Mouse (Mus musculus) lung, postnatal 36 days (tissue): ENCODE measurements around the gene Kcna2.

Source experiments
- DNase-seq: peaks from one replicate; pipeline ENCODE4 v3.0.0; 2022; ENCODE audit warnings: mixed read lengths

The Kcna2 gene

DNA sequence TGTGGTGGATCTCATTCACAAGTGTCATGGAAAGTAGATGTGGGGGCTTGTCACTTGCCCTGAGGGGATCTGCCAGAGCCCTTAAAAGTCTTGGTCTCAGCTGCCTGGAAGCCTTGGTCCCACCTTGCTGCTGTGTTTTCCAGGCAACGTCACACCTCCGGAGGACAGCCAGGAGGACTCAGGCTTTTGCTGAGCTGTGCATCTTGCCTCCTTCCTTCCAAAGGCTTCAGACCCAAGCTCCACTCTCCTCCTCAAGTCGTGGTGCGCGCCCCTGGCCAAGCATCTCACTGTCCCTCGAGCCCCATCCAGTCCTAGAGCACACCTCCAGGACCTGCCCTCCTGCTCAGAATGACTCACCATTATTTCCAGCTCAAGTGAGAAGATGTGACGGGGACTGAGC is 2.1 kb downstream of the Kcna2 start:
- DNase-seq: no peak

DNA sequence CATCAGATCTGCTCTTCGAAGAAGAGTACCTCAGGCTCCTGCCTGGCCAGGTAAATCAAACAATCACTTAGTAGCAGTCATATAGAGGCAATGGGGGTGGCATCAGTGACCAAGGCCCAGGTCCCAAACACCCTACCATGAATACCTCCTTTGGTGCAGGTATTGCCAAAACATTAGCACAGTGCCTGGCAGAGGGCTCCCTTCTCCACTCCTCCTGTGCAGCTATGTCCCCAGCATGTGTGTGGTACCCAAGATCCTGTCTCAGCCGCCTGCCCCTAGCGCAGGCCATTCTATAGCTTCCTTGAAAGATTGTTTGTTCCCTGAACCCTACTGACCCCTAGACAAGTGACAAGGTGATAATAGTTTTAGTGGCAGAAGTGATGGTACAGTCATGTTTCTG is 2.5 kb downstream of the Kcna2 start:
- no peak for DNase-seq

DNA sequence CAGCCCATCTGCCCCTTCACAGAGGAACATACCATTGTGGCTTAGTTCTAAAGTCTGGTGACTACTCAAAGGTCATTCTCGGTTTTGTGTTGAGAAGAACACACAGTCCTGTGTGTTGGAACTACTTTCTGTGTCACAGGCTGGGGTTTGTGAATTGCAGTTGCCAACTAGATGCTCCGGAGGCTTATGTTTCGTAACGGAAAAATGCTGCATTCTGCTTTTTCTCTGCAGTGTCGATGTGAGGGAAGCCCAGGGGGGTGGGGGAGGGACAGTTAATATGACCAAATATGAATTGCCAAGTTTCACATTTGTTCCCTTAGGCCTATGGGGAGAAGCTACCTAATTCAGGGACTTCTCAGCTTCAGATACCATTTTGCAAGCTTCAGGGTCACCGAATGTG is 5.0 kb downstream of the Kcna2 start:
- DNase-seq: no peak

DNA sequence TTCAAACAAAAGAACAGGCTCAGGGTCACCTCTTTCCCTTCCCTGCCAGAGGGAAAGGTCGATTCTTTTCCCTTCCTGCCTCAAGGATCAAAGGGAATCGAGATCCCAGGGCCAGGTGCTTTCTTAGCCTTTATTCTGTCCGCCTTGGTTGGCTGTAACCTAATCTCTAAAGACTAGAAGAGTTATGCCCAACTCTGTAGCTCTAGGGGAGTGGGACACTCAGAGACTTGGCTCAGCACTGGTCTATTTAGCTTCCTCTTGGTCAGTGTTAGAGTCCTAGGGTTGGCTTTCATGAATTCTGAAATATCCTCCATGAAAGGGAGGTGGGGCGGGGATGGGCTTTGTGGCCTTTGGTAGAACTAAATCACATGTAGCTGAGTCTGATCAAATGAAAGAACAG is 11.6 kb downstream of the Kcna2 start:
- DNase-seq: no peak

DNA sequence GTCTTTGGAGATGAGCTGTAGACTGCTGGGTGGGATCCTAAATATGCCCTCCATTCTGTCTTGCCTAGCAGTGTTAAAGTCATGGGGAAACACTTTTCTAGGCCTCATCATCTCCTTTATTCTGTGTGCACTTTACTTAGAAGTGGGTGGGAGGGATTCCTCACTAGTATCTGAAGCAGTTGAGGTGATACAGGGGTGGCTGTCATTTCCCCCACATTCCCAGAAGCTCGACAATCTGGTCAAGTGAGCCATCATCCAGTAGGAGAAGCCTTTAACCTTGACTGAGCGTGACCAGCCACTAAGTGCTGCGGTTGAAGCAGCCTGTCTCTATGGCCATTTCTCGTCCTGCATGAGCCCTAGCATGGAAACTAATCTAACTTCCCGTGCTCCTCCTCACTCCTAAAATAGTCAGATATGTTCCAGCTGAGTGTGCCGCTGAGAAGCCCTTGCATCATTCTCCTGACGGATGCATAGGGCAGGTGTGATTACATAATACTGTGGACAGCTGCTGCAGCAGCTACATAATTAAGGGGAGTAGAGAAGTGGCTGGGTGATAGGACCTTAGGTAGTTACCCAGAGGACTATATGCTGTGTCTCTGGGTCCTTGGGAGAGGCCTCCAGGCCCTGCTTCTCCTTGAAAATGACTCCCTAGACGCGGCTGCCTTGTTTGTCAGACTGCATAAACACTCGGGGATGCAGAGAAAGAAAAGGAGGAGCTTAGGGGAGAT is 12.2 kb downstream of the Kcna2 start:
- DNase-seq: no peak

DNA sequence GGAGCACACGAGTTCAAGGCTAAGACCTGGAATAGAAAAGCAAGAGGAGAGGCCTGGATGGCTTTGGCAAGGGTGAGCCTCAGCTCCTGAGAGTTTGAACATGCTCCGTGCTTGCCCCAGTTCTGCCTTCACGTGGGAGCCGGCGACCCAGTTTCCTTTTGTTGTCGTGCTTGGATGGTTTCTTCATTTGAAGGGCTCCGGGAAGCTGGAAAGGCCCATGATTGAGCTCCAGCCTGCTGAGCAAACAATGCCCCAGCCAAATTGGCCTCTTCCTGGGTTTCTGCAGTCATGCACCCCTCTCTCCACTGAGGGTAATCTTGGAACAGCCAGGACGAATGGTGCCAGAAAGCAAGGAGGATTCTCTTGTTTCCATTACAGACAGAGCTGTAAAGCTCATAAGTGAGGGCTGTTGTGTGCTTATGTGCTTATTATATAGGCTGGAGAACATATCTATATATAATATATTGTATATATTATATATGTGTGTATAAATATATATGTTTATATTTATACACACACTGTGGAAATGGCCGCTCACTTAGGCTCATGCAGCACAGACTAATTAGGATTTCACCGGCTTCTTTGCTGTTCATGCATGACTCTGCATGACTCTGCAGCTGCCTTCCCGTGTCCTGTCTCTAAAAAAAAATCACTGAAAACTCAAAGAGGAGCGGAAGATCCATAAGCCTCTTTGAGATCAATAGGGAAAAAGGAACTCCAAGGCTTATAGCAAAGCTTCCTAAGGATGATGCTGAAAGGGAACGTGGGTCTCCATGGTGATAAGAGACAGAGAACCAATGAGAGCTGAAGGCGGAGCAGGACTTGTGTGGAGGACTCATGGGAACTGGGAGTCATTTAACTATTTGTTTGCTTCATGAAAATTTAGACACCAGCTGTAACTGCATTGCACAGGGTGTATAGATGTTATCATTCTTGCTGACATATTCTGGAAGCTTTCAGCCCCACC is 13.1 kb downstream of the Kcna2 start:
- peak; percentile 34 for DNase-seq

DNA sequence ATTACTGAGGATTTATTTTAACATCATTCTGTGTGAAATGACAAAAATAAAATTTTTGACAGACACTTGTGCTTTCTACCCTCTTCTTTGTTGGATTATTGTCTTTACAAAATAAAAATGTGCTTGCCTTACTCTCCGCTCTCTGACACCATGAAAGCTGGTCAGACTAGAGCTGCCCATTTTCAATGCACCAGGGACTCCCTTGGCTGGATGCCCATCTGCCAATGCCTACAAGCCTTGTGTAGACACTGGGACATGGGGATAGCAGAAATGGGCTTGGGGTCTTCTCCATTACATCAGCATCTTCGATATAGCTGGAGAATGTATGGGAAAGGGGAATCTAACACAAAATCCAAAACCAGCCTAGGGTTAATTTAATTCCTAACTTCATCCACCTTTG is 14.0 kb downstream of the Kcna2 start:
- no peak for DNase-seq

DNA sequence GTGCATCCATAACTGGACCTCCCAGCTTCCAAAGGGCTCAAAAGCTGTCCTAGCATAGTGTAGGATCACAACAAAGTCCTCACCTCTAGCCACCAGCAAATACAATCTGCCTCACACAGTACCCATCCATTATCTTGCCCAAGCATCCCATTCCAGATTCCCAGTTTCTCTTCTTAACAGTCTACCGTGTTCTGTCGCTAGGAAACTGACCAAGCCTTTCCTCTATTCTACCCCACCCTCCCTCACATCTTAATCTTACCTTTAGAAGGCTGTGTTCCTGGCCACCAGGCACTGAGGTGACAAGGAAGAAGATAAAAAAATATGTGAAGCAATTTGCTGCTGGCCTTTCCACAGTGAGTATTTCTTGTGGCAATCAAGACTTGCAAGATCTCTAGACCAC is 14.8 kb downstream of the Kcna2 start:
- DNase-seq: no peak

DNA sequence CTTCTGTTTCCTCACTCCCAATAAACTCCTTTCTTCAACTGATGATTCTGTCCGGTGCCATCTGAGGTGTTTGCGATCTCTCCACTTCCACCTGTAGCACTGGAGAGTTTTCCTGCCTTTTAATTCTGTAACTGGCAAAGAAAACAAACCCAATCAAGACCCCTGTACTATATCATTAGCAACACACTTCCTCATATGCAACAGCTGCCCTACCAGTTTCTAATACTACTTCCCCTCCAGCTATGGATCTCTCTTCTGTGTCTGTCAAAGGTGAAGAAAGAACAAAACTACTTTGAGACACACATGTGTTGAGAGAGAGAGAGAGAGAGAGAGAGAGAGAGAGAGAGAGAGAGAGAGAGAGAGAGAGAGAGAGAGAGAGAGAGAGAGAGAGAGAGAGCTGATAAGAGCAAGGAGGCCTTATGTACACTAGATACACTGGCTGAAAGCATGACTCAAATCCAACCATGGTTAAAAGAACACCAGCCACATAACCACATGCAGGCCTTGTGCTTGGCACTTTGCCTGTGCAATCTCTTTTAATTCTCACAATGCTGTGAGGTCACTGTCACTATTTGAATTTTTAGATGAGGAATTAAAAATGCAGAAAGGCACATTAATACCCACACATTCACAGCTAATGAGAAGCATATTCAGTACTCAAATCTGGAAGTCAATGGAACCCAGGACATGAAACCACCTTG is 19.1 kb downstream of the Kcna2 start:
- no peak for DNase-seq

DNA sequence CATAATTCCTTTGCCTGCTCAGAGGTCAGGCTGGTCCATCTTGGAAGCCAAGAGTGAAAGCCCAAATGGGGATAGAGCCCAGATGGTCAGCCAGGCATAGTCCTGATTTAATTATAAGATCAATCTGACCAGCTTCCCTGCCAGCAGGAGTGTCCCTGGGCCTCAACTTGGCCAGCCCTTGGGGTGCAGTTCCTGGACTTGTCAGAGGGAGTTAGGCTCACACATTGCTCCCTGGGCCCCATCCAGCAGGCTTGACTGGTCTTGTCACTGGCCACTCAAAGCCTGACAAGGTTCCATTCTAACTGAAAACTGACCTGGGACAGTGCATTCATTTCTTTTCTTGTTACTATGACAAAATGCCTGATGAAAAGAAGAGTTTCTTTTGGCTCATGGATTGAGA is 21.4 kb downstream of the Kcna2 start:
- DNase-seq: peak; percentile 66

DNA sequence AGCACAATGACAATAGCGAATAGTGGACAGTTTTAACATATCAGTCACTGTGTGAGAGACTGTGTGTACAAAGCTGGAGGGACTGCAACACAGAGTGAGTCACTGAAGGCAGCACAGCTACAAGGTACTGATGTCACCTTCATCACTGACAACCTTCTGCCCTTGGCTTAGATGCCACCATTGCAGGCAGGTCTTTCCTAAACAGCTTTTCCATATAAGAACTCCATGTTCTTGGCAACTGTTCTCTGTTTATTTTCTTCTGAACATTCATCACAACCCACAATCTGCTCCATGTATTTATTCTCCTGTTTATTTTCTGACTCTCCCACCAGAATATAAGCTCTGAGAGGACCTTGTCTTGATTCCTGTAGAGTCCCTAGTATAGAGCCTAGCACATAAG is 26.7 kb downstream of the Kcna2 start:
- DNase-seq: peak; percentile 27

DNA sequence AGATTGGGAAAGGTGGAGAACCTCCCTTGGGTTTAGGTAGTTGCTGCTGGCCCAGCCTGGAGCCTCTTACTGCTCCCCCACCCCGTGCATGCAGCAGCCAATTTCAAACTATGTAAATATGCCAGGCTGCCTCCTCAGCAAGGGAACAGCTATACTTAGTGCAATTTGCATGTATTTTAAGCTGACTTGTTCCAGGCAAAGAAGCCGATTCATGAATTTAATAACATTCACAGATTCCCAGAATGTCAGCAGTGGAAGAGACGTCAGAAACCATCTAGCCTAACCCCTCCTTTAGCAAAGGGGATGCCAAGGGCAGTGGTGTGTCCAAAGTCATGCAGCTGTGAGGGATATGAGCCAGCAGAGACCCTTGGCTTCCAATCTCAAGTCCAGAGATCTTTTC is 27.5 kb downstream of the Kcna2 start:
- peak; percentile 28 for DNase-seq

DNA sequence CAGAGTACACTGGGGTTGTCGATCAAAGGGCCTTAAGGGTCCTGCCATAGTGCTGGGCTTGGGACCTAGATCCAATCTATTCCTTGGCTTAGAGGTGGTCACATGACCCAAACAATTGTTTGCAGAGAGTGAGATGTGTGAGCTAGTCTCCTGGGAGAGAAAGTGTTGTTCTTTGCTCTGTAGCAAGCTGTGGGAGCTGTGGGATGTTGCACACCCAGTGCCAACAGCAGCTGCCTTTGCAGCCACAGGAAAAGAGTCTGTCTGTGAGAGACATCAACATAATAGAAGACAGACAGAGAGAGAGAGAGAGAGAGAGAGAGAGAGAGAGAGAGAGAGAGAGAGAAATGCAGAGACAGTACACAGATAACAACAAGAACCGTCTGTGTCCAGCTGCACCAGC is 28.3 kb downstream of the Kcna2 start:
- DNase-seq: no peak

DNA sequence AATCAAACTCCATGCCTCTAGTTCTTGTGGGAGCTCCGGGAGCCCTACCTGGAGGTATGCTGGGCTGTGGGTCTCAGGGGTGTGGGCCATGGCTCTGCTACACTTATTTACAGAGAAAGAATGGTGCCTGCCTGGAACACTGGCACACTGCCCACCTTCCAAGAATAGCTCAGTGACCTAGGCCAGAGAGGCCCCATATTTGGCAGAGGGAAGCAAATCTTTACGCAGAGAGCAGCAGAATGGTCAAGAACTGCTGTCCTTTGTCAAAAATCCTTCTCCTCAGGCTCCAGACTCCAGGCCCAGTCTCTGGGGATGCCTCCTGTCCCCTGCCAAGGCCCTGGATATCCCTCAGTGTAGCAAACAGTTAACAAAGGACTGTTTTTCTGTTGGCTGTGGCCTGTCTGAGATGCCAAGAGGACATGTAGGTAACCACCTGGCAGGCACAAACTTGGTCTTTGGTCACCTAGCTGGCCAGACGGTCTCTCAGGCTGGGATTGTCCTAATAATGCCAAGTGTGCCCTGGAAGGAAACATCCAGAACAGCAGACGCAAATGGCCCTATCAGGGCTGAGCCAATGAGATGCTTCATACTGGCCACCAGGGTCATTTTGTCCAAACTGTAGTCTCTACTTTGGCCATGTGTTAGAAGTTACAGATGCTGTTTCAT is 29.8 kb downstream of the Kcna2 start:
- peak; percentile 51 for DNase-seq

DNA sequence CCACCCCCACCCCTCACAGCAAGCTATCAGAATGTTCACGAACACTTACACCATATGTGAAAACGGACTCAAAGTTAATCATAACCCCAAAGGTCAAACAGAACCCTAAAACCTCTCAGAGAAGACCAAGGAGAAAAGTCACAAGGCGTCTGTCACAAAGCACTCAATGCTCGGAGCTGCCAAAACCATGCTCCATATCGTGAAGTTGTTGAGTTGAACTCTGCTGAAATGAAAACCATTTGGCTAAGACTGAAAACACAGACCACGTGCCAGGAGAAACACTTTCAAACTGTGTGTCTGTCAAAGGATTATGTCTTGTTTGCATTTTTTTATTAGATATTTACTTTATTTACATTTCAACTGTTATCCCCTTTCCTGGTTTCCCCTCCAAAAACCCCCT is 30.9 kb downstream of the Kcna2 start:
- DNase-seq: no peak

DNA sequence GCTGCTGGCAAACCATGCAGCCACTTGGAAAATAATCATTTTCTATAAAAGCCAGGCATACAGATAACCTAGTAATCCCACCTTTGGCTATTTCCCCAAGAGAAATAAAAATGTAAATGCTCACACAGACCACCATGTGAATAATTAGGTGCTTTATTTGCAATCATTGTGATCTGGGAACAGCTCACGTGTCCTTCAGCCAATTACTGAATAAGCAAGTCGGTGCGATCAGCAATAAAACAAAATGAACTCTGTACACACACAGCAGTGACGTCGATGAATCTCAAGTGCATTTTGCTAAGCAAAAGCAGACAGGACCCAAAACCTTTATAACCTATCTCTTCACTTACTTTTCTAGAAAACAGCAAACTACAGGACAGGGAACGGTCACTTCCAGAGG is 31.7 kb downstream of the Kcna2 start:
- no peak for DNase-seq

DNA sequence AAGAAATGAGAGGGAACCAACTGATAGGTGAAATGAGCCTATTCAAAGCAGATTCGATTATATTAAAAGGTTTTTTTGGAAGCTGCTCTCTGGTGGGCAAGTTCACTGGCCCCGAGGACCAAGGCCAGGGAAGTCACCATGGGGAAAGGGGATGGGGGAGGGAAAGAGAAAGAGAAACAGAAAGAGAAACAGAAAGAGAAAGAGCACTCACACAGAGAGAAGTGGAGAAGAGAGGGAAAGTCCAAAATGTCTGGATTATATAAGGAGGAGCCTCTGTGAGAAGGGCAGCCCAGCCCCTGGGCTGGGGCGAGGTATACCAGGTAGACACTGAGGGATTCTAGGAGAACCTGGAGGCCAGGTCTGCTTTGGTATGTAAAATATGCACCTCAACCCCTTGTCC is 33.5 kb downstream of the Kcna2 start:
- DNase-seq: no peak

DNA sequence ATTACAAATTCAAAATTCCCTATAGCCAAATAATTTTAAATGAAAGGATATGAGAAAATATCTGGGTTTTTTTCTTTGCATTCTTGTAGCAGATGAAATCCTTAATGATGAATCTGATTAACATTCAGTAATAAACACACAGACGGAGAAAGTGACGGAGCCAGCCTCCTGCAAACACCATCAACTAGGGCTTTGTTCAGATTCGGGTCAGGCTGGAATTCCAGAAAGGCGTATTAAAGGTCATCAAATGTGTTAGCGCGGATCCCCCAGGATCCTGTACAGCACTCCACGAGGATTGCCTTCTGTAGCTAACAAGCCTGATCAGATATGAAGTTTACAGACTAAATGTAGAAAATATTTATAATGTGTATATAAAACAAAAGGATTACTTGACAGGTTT is 46.2 kb downstream of the Kcna2 start:
- no peak for DNase-seq

DNA sequence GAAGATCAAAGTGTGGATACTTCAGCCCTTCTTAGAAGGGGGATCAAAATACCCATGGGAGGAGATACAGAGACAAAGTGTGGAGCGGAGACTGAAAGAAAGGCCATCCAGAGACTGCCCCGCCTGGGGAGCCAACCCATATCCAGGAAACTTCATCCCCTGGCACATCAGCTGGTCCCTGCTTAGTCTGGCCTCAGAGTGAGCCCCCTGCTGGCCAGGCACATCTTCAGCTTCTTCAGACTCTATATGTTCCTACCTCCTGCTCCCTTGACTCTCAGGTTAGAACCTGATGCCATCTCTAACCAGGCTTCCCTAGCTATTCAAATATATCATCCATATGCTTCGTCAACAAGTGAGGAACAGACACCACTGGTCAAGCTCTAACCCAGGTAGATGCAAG is 48.1 kb downstream of the Kcna2 start:
- peak; percentile 67 for DNase-seq

DNA sequence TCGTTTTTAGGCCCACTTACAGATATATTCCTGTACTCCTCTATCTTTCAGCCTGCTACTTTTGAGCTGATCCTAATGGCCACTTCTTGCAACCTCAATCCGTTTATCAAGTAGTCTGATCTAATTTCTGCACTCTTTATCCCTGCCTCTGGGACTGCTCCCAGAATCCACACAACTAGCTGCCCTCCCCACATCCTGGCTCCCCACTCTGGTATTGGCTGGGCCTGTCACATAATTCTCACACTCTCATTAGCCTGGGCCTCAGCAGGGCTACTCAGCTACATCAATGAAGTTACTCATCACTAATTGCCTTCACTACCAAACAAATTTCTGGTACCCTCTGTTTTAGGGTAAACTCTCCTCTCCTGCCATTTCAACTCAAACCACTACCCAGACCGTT is 49.5 kb downstream of the Kcna2 start:
- DNase-seq: no peak

DNA sequence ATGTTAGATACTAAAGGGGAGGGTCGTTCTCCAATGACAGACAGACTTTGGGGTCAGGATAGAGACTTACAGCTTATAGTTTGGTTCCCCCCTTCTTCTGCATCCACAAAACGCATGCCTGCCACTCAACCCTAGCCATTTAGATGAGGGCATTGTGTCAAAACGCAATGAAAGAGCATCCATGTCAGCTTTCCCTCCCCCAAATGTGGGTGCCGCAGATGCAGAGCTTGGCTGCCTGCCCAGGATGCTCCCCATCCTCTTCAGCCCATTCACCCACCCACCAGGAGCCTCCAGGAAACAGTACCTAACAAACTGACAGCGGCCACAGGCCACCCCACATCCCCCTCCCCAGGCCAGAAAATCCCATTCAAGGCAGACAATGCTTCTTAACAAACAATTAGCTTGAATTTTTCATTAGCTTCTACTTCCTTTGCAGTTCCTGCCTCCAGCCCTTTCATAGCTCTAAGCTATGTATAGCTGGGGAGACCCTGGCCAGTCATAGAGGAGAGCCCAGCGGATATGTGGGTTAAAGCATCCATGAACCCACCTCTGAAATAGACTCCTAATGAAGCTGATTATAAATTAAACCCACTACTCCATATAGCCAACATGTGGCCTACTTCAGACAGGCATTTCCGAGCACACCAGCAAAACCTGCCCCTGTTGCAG is 50.1 kb downstream of the Kcna2 start:
- DNase-seq: no peak
